Mouse (Mus musculus) lung, adult 2 months (tissue): ENCODE measurements around the gene Ncf1. TPM values are rescaled to one million over a fixed set of nuclear protein-coding genes. Genes with fewer than 3 reads are reported as not detected.
A peak's percentile ranks its signal among the peaks of the same experiment; 100 is the strongest.

Experiments
- DNase-seq: peaks from one replicate; pipeline ENCODE4 v3.0.0; 2022
- H3K4me1 ChIP-seq: fragments of 200-500 bp; 2 replicates; pipeline ENCODE4 v1.6.1; 2011; ENCODE audit warnings: low read length; ENCODE audit not compliant: control insufficient read depth, insufficient read depth
- H3K4me3 ChIP-seq: fragments of 200-500 bp; replicated peaks from 2 replicates; pipeline ENCODE3; 2011; ENCODE audit warnings: low read depth, mild to moderate bottlenecking, control low read depth, low read length; ENCODE audit errors: extremely low read depth
- CTCF ChIP-seq: fragments of 200-500 bp; IDR thresholded peaks from 2 replicates; pipeline ENCODE4 v1.5.1; 2011; ENCODE audit warnings: mild to moderate bottlenecking, low read length, control low read depth; ENCODE audit not compliant: insufficient read depth
- POLR2A ChIP-seq: fragments of 200-500 bp; IDR thresholded peaks from 2 replicates; pipeline ENCODE4 v1.6.1; 2011; ENCODE audit warnings: low read depth, mild to moderate bottlenecking, control low read depth, low read length, borderline replicate concordance; ENCODE audit errors: extremely low read depth
- WGBS: fragments of 180-500 bp; shearing (Covaris S2); methylation state at CpG from one replicate; pipeline ENCODE4 v1.1.7; 2018; 5-methylcytosine and 5-hydroxymethylcytosine counted together
- polyA plus RNA-seq: library from polyadenylated mRNA; depleted of rRNA; stranded (reverse); fragments of >200 nt; gene quantifications from 2 replicates; pipeline ENCODE4 v1.2.3, GENCODE M21; 2012; rRNA removed

Gene Ncf1
- 32.0 and 37.8 TPM in 2 replicates for polyA plus RNA-seq

GRCm38 (mm10) chr5:134229391-134229790 is at the start of gene Ncf1:
TSS of gene Ncf1 (minus strand) at chr5:134229625.
- Histone ChIP-seq H3K4me1 (peaks cover 25% of the 10 kb centered on the region), H3K4me3 (peak within 1 kb of the TSS; percentile 58)
- 75% methylated on average over 7 of the region's 7 CpGs for WGBS
- peak; percentile 48 for DNase-seq
- TF ChIP-seq POLR2A (peak; percentile 55; the same call in 1 of the 2 replicates), CTCF (no peak)

DNA sequence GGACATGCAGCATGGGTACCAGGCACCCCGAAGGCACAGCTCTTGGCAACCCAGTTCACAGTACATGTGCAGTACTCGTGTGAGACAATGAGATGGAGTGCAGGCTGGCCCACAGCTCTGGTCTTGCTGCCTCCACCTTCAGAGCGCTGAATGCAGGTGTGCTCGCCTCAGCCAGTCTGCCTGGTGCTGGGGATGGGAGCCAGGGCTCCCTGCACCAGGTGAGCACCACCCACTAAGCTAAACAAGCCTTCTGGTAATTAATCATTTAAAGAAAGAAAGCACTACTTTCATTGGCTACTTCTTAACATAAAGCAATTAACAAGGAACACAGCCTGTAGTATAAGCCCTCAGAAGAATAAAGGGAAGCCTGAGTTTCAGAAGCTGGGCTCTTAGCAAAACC is 47.7 kb upstream of the Ncf1 start:
- H3K4me3 ChIP-seq, result no peak overlapping the region
- WGBS, result 90% methylated on average over 4 of the region's 4 CpGs
- no peak for TF ChIP-seq CTCF
- no peak for TF ChIP-seq POLR2A
- DNase-seq, result no peak
- H3K4me1 ChIP-seq, result no peaks in the 10 kb centered on the region

DNA sequence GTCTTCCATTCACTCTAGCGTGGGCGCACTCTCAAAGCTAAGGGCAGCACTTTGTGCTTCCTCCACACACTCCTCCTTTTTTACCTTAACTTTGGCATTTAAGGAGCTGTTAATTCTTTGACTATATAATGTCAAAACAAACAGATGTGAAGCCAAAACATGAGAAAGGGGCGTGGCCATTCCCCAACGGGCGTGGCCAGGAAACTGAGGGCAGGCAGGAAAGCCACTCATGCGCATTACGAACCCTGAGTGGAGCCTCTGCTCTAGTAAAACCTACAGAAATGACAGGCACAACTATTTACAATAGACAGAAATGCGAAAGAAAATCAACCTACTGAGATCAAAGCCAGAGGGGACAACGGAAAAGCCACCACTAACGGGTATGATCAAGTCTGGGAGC is 46.1 kb upstream of the Ncf1 start:
- H3K4me3 ChIP-seq, result no peak overlapping the region
- WGBS, result 79% methylated on average over 10 of the region's 10 CpGs
- H3K4me1 ChIP-seq, result no peaks in the 10 kb centered on the region
- TF ChIP-seq CTCF (no peak), POLR2A (no peak)
- DNase-seq, result no peak

DNA sequence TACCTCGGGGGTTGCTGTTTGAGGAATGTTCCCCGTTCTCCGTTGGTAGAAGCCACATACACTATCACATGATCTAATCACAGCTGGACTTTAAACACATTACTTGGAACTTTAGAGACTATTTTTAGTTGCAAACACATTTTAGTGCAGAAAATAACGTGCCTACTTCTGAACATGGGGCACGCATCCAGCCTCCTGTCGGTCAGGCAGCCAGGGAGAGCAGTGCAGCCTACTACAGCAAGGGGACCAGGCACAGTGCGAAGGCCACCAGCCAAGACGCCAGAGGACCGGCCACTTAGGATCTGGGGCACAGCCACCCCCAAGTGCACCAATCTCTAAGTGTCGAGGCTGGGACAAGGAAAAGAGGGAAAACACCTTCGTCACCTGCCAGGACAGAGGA is 45.6 kb upstream of the Ncf1 start:
- 67% methylated on average over 11 of the region's 11 CpGs for WGBS
- Histone ChIP-seq H3K4me1 (0 out of 2 replicates have a peak, but pooled peaks cover 3% of the 10 kb centered on the region), H3K4me3 (no peak overlapping the region)
- DNase-seq, result no peak
- TF ChIP-seq CTCF, result no peak
- TF ChIP-seq POLR2A, result no peak

DNA sequence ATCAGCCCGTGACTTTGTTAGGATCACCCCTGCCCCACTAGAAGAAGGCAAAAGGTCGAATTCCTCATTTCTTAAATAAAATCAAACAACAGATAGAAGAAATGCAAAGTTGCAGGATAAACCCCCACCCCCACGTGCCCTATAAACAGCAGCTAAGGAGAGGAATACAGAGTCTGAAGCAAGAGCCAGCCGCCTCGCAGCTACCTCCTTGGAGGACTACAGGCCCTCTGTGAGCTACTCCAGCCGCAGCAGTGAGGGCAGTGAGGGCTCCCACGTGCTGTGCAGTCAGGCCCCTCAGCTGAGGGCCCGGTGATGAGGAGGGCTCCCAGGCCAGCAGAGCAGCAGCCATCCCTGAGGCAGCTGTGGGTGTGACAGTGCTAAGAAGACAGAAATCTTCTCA is 44.3 kb upstream of the Ncf1 start:
- TF ChIP-seq POLR2A (no peak), CTCF (no peak)
- no peak overlapping the region for H3K4me3 ChIP-seq
- no peak for DNase-seq
- 0 out of 2 replicates have a peak, but pooled peaks cover 5% of the 10 kb centered on the region for H3K4me1 ChIP-seq
- 77% methylated on average over 8 of the region's 8 CpGs for WGBS

DNA sequence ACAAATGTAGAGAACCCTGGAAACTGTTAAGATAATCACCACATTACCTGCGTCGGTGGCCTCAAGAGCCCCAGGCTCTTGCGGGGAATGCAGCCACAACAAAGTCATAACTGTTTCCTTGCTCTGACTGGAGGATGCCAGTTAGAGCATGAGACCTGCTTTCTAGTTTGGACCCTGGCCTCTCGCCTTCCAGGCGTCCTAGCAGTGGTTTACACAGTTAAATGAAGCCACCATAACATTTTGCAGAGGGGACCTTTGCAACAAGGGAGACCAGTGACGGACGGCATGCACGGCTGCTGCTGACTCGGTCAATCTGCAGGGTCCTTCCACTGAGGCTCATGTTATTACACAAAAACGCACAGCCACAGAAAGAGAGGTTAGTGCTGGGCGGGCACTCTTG is 43.3 kb upstream of the Ncf1 start:
- WGBS, result 83% methylated on average over 11 of the region's 11 CpGs
- H3K4me3 ChIP-seq, result no peak overlapping the region
- no peak for DNase-seq
- H3K4me1 ChIP-seq, result 0 out of 2 replicates have a peak, but pooled peaks cover 5% of the 10 kb centered on the region
- TF ChIP-seq CTCF (no peak), POLR2A (no peak)

GRCm38 (mm10) chr5:134271421-134271820 is 42.0 kb upstream of the Ncf1 start:
- WGBS, result 83% methylated on average over 11 of the region's 11 CpGs
- no peak overlapping the region for H3K4me3 ChIP-seq
- no peak for TF ChIP-seq POLR2A
- no peak for TF ChIP-seq CTCF
- H3K4me1 ChIP-seq, result 0 out of 2 replicates have a peak, but pooled peaks cover 5% of the 10 kb centered on the region
- DNase-seq, result no peak

GRCm38 (mm10) chr5:134270566-134270965 is 41.1 kb upstream of the Ncf1 start:
- H3K4me3 ChIP-seq, result no peak overlapping the region
- H3K4me1 ChIP-seq, result 0 out of 2 replicates have a peak, but pooled peaks cover 5% of the 10 kb centered on the region
- TF ChIP-seq CTCF (no peak), POLR2A (no peak)
- 63% methylated on average over 4 of the region's 4 CpGs for WGBS
- DNase-seq, result no peak

DNA sequence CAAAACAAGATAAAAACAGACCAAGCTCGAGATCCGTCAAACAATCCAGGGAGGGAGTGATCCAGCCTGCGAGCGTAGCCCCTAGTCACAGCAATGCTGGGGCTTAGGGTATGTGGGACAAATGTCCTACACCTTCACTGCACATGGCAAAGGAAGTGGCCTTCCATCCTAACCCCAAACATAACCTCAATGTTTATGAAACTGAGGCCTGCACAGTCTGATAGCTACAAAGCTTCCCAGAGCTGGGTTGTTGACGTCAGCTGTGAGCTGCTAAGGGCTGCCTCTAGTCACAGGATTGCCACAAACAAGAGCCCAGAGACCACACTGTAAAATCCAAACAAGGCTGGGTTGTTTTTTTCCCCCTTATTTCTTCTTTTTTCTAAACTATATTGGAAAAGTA is 40.3 kb upstream of the Ncf1 start:
- no peak overlapping the region for H3K4me3 ChIP-seq
- TF ChIP-seq CTCF, result no peak
- TF ChIP-seq POLR2A, result no peak
- WGBS, result 45% methylated on average over 5 of the region's 5 CpGs
- H3K4me1 ChIP-seq, result 0 out of 2 replicates have a peak, but pooled peaks cover 5% of the 10 kb centered on the region
- no peak for DNase-seq

DNA sequence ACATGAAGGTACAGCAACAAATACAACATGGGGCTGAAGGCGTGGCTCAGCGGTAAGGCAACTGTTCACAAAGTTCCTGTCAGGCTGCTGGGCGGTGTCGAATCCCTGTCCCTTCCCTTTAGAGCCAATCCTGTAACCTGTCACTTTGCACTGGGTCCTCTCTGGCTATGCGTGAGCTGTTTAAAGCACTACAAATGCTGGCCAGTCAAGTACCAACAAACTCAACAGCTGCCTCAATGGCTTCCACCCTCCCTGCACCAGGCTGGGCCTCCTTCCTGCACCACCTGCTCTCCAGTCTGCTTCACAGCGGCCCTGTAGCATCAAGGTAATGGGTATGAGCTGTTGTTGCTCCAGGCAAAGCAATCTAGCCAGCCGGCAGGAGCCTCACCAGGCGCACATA is 39.3 kb upstream of the Ncf1 start:
- no peak for TF ChIP-seq POLR2A
- no peak for TF ChIP-seq CTCF
- 92% methylated on average over 8 of the region's 8 CpGs for WGBS
- H3K4me1 ChIP-seq, result 0 out of 2 replicates have a peak, but pooled peaks cover 5% of the 10 kb centered on the region
- H3K4me3 ChIP-seq, result no peak overlapping the region
- DNase-seq, result no peak
